Mouse (Mus musculus): ENCODE data around the gene Palm. TPM values are rescaled to one million over a fixed set of nuclear protein-coding genes. Genes with fewer than 3 reads are reported as not detected.

Palm gene
- polyA plus RNA-seq, 1 experiment from 2014 or later = 44.8 TPM

- H3K9ac ChIP-seq (ENCODE audit: low read depth, low read length) = peak overlapping the region; percentile 72
- no peaks in the 10 kb centered on the region for H3K27me3 ChIP-seq (replicated peaks; ENCODE audit: control insufficient read depth, insufficient read depth, low read length)
- peak overlapping the region; percentile 98 for H3K27ac ChIP-seq (ENCODE audit: low read length)
- peak overlapping the region; percentile 39 for H3K4me2 ChIP-seq (ENCODE audit: low read depth, low read length)
- WGBS = 51% methylated on average over 6 of the region's 6 CpGs
- no peaks in the 10 kb centered on the region for H3K9me3 ChIP-seq (ENCODE audit: control insufficient read depth, low read length)
- H3K4me1 ChIP-seq (ENCODE audit: control insufficient read depth, insufficient read depth, low read length) = peaks cover 24% of the 10 kb centered on the region
- H3K36me3 ChIP-seq (ENCODE audit: control insufficient read depth, insufficient read depth, low read length) = no peaks in the 10 kb centered on the region
- peak overlapping the region; percentile 46 for H3K4me3 ChIP-seq (ENCODE audit: low read length)
- peak; percentile 73 for ATAC-seq
Observed at GRCm38 (mm10) chr10:79823011-79823410, 29.6 kb downstream of the Palm start.

GRCm38 (mm10) chr10:79824413-79824812 lies 31.0 kb downstream of the Palm start:
- H3K27me3 ChIP-seq (replicated peaks; ENCODE audit: control insufficient read depth, insufficient read depth, low read length) = no peaks in the 10 kb centered on the region
- H3K4me3 ChIP-seq (ENCODE audit: low read length) = peak overlapping the region; percentile 46
- H3K4me2 ChIP-seq (ENCODE audit: low read depth, low read length) = peak overlapping the region; percentile 66
- peak overlapping the region; percentile 72 for H3K9ac ChIP-seq (ENCODE audit: low read depth, low read length)
- ATAC-seq = peak; percentile 69
- H3K27ac ChIP-seq (ENCODE audit: low read length) = peak overlapping the region; percentile 98
- H3K9me3 ChIP-seq (ENCODE audit: control insufficient read depth, low read length) = no peaks in the 10 kb centered on the region
- no peaks in the 10 kb centered on the region for H3K36me3 ChIP-seq (ENCODE audit: control insufficient read depth, insufficient read depth, low read length)
- peaks cover 12% of the 10 kb centered on the region for H3K4me1 ChIP-seq (ENCODE audit: control insufficient read depth, insufficient read depth, low read length)
- WGBS = 38% methylated on average over 6 of the region's 6 CpGs

- Histone ChIP-seq H3K27me3 (replicated peaks; ENCODE audit: control insufficient read depth, insufficient read depth, low read length) (no peaks in the 10 kb centered on the region), H3K9ac (ENCODE audit: low read depth, low read length) (no peak overlapping the region), H3K4me2 (ENCODE audit: low read depth, low read length) (no peak overlapping the region), H3K27ac (ENCODE audit: low read length) (no peak overlapping the region), H3K36me3 (ENCODE audit: control insufficient read depth, insufficient read depth, low read length) (no peaks in the 10 kb centered on the region), H3K9me3 (ENCODE audit: control insufficient read depth, low read length) (no peaks in the 10 kb centered on the region), H3K4me1 (ENCODE audit: control insufficient read depth, insufficient read depth, low read length) (peaks cover 18% of the 10 kb centered on the region; the same call in 1 of the 2 replicates), H3K4me3 (ENCODE audit: low read length) (no peak overlapping the region)
- WGBS = 92% methylated on average over 3 of the region's 3 CpGs
- ATAC-seq = no peak
Observed at GRCm38 (mm10) chr10:79831583-79831982, 38.2 kb downstream of the Palm start.

GRCm38 (mm10) chr10:79832026-79832785 lies 38.8 kb downstream of the Palm start:
- 0 out of 2 replicates have a peak overlapping the region, but pooled peaks have one; percentile 25 for H3K9ac ChIP-seq (ENCODE audit: low read depth, low read length)
- H3K4me1 ChIP-seq (ENCODE audit: control insufficient read depth, insufficient read depth, low read length) = peaks cover 18% of the 10 kb centered on the region; the same call in 1 of the 2 replicates
- no peak overlapping the region for H3K4me2 ChIP-seq (ENCODE audit: low read depth, low read length)
- H3K4me3 ChIP-seq (ENCODE audit: low read length) = no peak overlapping the region
- H3K27me3 ChIP-seq (replicated peaks; ENCODE audit: control insufficient read depth, insufficient read depth, low read length) = no peaks in the 10 kb centered on the region
- WGBS = 66% methylated on average over 7 of the region's 7 CpGs
- no peaks in the 10 kb centered on the region for H3K36me3 ChIP-seq (ENCODE audit: control insufficient read depth, insufficient read depth, low read length)
- no peak for ATAC-seq
- H3K9me3 ChIP-seq (ENCODE audit: control insufficient read depth, low read length) = peaks cover 3% of the 10 kb centered on the region; the same call in 1 of the 2 replicates
- 0 out of 2 replicates have a peak overlapping the region, but pooled peaks have one; percentile 26 for H3K27ac ChIP-seq (ENCODE audit: low read length)

GRCm38 (mm10) chr10:79832786-79833181 lies 39.4 kb downstream of the Palm start:
- Histone ChIP-seq H3K4me2 (ENCODE audit: low read depth, low read length) (no peak overlapping the region), H3K27ac (ENCODE audit: low read length) (no peak overlapping the region), H3K9me3 (ENCODE audit: control insufficient read depth, low read length) (peaks cover 3% of the 10 kb centered on the region; the same call in 1 of the 2 replicates), H3K36me3 (ENCODE audit: control insufficient read depth, insufficient read depth, low read length) (no peaks in the 10 kb centered on the region), H3K4me3 (ENCODE audit: low read length) (no peak overlapping the region), H3K9ac (ENCODE audit: low read depth, low read length) (0 out of 2 replicates have a peak overlapping the region, but pooled peaks have one; percentile 25), H3K27me3 (replicated peaks; ENCODE audit: control insufficient read depth, insufficient read depth, low read length) (no peaks in the 10 kb centered on the region), H3K4me1 (ENCODE audit: control insufficient read depth, insufficient read depth, low read length) (peaks cover 18% of the 10 kb centered on the region; the same call in 1 of the 2 replicates)
- WGBS = 64% methylated on average over 9 of the region's 9 CpGs
- peak; percentile 33; the same call in 1 of the 2 replicates for ATAC-seq

- Histone ChIP-seq H3K4me2 (ENCODE audit: low read depth, low read length) (no peak overlapping the region), H3K27ac (ENCODE audit: low read length) (peak overlapping the region; percentile 27; the same call in 1 of the 2 replicates), H3K4me1 (ENCODE audit: control insufficient read depth, insufficient read depth, low read length) (peaks cover 18% of the 10 kb centered on the region; the same call in 1 of the 2 replicates), H3K9me3 (ENCODE audit: control insufficient read depth, low read length) (peaks cover 3% of the 10 kb centered on the region; the same call in 1 of the 2 replicates), H3K4me3 (ENCODE audit: low read length) (no peak overlapping the region), H3K9ac (ENCODE audit: low read depth, low read length) (no peak overlapping the region), H3K36me3 (ENCODE audit: control insufficient read depth, insufficient read depth, low read length) (no peaks in the 10 kb centered on the region), H3K27me3 (replicated peaks; ENCODE audit: control insufficient read depth, insufficient read depth, low read length) (no peaks in the 10 kb centered on the region)
- WGBS = 21% methylated on average over 9 of the region's 9 CpGs
- peak; percentile 57 for ATAC-seq
Observed at GRCm38 (mm10) chr10:79834769-79835398, 41.5 kb downstream of the Palm start.

- no peak overlapping the region for H3K4me3 ChIP-seq (ENCODE audit: low read length)
- H3K4me1 ChIP-seq (ENCODE audit: control insufficient read depth, insufficient read depth, low read length) = peaks cover 24% of the 10 kb centered on the region
- H3K36me3 ChIP-seq (ENCODE audit: control insufficient read depth, insufficient read depth, low read length) = no peaks in the 10 kb centered on the region
- no peak overlapping the region for H3K27ac ChIP-seq (ENCODE audit: low read length)
- ATAC-seq = no peak
- no peak overlapping the region for H3K4me2 ChIP-seq (ENCODE audit: low read depth, low read length)
- peaks cover 3% of the 10 kb centered on the region; the same call in 1 of the 2 replicates for H3K9me3 ChIP-seq (ENCODE audit: control insufficient read depth, low read length)
- H3K9ac ChIP-seq (ENCODE audit: low read depth, low read length) = no peak overlapping the region
- H3K27me3 ChIP-seq (replicated peaks; ENCODE audit: control insufficient read depth, insufficient read depth, low read length) = no peaks in the 10 kb centered on the region
- WGBS = 94% methylated on average over 3 of the region's 3 CpGs
Observed at GRCm38 (mm10) chr10:79836918-79837317, 43.5 kb downstream of the Palm start.

GRCm38 (mm10) chr10:79838151-79838550 lies 44.8 kb downstream of the Palm start:
- Histone ChIP-seq H3K27me3 (replicated peaks; ENCODE audit: control insufficient read depth, insufficient read depth, low read length) (no peaks in the 10 kb centered on the region), H3K9me3 (ENCODE audit: control insufficient read depth, low read length) (peaks cover 3% of the 10 kb centered on the region; the same call in 1 of the 2 replicates), H3K4me1 (ENCODE audit: control insufficient read depth, insufficient read depth, low read length) (peaks cover 24% of the 10 kb centered on the region), H3K36me3 (ENCODE audit: control insufficient read depth, insufficient read depth, low read length) (no peaks in the 10 kb centered on the region), H3K4me2 (ENCODE audit: low read depth, low read length) (no peak overlapping the region), H3K9ac (ENCODE audit: low read depth, low read length) (no peak overlapping the region), H3K4me3 (ENCODE audit: low read length) (no peak overlapping the region), H3K27ac (ENCODE audit: low read length) (no peak overlapping the region)
- ATAC-seq = no peak
- 65% methylated on average over 2 of the region's 2 CpGs for WGBS

- no peak for ATAC-seq
- 93% methylated on average over 3 of the region's 3 CpGs for WGBS
- Histone ChIP-seq H3K27ac (ENCODE audit: low read length) (peak overlapping the region; percentile 93), H3K4me2 (ENCODE audit: low read depth, low read length) (no peak overlapping the region; the same call in 1 of the 2 replicates), H3K9ac (ENCODE audit: low read depth, low read length) (no peak overlapping the region), H3K9me3 (ENCODE audit: control insufficient read depth, low read length) (peaks cover 3% of the 10 kb centered on the region; the same call in 1 of the 2 replicates), H3K4me1 (ENCODE audit: control insufficient read depth, insufficient read depth, low read length) (peaks cover 25% of the 10 kb centered on the region), H3K27me3 (replicated peaks; ENCODE audit: control insufficient read depth, insufficient read depth, low read length) (no peaks in the 10 kb centered on the region), H3K4me3 (ENCODE audit: low read length) (peak overlapping the region; percentile 52; the same call in 1 of the 2 replicates), H3K36me3 (ENCODE audit: control insufficient read depth, insufficient read depth, low read length) (no peaks in the 10 kb centered on the region)
Observed at GRCm38 (mm10) chr10:79840091-79840490, 46.7 kb downstream of the Palm start.
